Mouse (Mus musculus): ENCODE measurements around the gene Asic2.
A peak's percentile ranks its signal among the peaks of the same experiment; 100 is the strongest.

Gene Asic2

DNA sequence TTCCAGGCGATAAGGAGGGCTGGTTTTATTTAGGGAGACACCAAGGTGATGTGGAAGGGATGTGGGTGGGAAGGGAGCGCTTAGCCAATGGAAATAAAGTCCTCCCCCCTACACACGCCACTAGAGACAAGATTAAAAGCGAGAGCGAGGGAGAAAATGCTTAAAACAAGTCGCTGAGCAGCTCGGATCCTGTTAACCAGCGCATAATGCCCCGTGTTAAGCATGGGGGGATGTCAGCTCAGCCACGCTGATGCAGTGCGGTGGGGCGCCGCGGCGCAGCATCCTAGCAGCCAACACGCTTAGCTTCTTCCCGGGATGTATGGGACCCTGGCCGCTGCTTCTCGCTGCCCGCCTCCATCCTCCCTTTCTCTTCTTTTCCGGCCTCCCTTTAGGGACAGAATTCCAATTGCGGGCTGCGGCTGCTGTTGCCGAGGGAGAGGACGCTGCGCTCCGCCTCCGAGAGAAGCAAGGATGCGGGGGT, at the start of gene Asic2:
TSS of gene Asic2 (minus strand) at position 57 of the 481 bp plus-strand sequence.
- no peak for DNase-seq

- DNase-seq: no peak
Observed at GRCm38 (mm10) chr11:82016181-82016780, 48.0 kb upstream of the Asic2 start.

GRCm38 (mm10) chr11:82015066-82015465, 46.8 kb upstream of the Asic2 start:
- DNase-seq: no peak

GRCm38 (mm10) chr11:82013756-82014155, 45.5 kb upstream of the Asic2 start:
- DNase-seq: no peak

GRCm38 (mm10) chr11:82011411-82012193, 43.3 kb upstream of the Asic2 start:
- no peak for DNase-seq

- DNase-seq: no peak
Observed at GRCm38 (mm10) chr11:82010115-82010514, 41.9 kb upstream of the Asic2 start.

DNA sequence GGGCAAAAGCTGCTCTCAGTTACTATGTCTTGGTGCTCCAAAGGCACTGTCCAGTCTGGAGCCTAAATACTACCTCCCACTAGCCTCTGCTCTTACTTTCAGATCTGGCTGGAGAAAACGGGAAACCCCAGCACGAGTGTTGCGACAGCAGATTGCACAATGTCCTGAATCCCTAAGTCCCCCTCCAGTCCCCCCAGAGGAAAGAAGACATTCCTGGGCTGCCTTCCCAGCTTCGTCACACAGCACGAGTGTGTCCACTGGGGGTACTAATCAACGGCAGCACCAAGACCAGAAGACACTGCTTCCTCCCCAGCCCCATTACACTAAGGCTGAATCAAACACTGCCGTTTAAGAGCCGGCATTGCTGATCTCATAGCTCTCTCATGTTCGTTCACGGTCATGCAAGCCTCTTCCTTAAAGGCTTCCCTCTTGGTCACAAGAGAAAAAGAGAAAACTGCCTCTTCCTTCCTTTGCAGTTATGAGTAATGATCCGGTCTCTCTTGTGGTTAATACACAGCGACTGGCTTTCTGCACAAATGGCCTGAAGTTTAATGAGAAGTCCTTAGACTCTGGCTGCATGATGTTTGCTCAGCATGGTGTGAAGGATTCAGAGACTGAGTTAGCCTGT, 38.7 kb upstream of the Asic2 start:
- peak; percentile 67 to 72 for DNase-seq

DNA sequence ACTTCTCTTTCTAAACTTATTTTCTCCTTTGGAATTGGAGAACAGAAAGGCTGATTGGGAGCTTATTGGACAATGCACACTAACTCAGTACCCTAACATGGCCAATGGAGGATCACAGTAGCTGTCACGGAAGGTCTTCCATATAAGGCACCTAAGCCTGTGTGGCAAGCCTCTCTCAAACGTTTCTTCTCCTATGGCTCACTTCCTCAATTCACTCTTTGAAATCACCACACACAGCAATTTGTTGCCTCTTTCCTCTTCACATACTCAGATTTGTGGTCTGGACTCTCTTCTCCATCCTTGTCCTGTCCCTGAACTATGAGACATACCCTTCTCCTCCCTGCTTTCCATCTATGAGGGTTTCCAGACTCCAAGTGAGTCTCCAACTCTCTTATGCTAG, 36.6 kb upstream of the Asic2 start:
- DNase-seq: no peak

DNA sequence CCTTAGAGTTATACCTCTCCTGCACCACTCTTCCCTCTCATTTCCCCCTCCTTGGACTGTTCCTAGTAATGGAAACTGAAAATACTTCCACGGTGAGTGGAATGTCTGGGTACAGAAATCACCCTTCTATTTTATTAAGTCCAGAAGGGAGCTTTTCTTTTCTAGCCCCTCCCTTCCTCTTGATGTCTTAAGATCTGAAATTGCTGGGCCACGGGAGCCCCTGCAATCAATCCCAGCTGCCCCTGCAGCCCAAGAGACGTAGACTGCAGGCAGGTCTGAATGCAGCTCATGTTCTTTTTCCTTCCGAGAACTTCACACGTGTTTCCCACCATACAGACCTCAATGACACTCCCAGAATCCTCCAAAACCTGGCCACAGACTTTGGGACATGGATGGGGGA, 32.3 kb upstream of the Asic2 start:
- DNase-seq: no peak

- DNase-seq: no peak
Observed at GRCm38 (mm10) chr11:81999469-81999868, 31.2 kb upstream of the Asic2 start.

DNA sequence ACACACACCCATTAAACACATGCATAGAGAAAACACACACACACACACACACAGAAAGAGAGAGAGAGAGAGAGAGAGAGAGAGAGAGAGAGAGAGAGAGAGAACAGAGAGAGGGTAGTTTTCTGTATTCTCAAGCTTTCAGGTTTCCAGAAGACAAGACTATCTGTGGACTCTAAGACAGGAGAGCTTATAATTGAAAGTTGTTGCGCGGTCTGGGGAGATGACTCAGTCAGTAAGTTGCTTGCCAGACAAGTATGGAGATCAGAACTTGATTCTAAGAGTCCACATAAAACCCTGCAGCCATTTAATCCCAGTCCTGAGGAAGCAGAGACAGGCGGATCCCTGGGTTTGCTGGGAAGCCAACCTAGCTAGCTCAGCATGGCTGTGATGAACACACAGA, 30.4 kb upstream of the Asic2 start:
- no peak for DNase-seq

DNA sequence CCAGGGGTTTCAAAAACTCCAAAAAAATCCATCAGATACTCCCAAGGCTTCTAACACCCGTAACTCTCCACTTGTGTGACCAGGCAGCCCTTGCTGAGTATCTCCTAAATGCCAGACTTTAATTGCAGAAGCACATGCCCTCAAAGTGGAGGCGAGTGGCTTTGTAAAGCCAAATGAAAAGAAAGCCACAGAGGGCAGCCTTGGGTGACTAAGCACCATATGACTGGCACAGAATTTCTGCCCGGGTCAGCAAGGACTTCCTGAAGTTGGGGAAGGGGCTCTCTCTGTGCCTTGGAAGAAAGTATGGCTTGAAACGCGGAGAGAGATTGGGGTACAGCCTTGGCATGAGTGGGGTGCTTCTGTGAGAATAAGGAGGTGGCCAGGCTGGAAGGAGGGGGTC, 28.8 kb upstream of the Asic2 start:
- DNase-seq: no peak

GRCm38 (mm10) chr11:81996172-81996841, 28.1 kb upstream of the Asic2 start:
- DNase-seq: peak; percentile 43 to 59

GRCm38 (mm10) chr11:81983146-81983545, 14.9 kb upstream of the Asic2 start:
- peak in 1 of 2 experiments; percentile 67 for DNase-seq

DNA sequence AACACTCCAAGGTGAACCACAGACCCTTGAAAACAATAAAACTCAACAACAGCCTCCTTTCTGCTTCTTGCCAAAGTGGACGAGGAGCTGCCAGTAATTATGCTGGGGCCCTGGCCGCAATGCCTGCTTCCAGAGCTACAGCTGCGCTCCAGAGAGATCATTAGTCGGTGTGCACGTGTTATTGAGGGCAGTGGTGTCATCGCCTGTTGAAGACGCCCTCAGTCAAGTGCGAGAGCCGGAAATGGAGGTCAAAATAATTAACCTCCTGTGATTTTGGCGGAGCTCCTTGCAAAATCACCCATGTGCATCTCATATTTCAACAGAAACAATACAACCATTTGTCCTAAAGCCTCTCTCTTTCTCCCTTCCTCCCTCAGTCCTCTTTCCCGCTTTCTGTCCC, 13.9 kb upstream of the Asic2 start:
- no peak for DNase-seq

DNA sequence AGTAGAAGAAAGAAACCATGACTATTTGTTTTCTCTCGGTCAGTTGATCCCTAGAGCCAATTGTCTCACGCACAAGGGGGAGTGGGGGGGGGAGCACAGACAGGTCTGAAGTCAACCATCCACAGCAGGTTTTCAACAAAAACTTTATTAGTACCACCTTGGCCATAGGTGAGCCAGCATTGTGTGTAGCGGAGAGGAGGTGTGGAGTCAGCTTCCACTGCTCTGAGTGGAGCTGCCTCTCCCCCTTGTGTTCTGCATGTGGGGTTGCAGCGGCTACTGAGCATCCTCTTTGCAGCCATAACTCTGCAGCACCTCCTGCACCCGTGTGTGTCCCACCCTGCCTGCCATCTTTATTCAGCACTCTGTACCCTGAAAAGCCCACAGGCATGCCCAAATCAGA, 6.3 kb upstream of the Asic2 start:
- no peak for DNase-seq

DNA sequence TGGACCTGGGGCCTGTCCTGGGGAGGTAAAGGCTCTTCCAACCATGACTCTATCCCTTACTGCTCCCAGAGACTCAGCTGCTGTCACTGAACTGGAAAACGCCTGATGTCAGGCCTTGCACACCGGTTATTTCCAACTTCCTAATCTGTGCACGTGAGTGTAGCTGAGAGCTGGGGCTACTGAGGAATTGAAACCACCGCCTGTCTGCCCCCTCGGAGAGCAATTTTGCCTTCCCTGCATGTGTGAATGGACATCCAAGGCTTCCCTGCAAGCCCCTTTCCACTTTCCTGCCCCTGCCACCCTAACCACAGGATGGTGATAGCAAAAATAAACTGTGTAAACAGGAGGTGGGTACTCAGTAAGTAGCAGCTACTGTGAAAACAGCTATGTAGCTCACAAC, 5.4 kb upstream of the Asic2 start:
- no peak for DNase-seq

- no peak for DNase-seq
Observed at GRCm38 (mm10) chr11:81972044-81972443, 3.8 kb upstream of the Asic2 start.

- DNase-seq: peak in 1 of 2 experiments; percentile 28
Observed at GRCm38 (mm10) chr11:81966626-81967289, 1.5 kb downstream of the Asic2 start.

- no peak for DNase-seq
Observed at GRCm38 (mm10) chr11:81965653-81966625, 2.3 kb downstream of the Asic2 start.

- no peak for DNase-seq
Observed at GRCm38 (mm10) chr11:81964561-81964960, 3.7 kb downstream of the Asic2 start.

DNA sequence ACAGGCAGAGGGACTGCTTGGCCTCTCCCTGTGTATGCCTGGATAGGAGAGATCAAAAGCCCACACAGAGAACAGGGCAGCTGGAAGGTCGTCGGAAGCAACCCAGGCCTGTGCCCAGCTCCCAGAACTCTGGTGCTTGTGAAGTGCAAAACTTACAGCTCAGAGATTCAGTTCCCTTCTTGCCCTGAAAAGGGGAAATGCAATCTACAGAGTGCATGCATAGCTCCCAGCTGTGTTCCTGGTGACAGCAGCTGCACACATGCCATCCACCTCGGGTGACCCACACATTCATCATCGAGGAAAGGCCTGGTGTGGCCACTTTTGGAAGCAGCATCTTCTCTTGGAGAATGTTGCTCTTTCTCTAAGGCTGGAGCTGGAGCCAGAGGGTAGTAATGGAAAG, 13.9 kb downstream of the Asic2 start:
- no peak for DNase-seq

Data from kidney, postnatal 25 days (tissue).